In the genomic region with DNA sequence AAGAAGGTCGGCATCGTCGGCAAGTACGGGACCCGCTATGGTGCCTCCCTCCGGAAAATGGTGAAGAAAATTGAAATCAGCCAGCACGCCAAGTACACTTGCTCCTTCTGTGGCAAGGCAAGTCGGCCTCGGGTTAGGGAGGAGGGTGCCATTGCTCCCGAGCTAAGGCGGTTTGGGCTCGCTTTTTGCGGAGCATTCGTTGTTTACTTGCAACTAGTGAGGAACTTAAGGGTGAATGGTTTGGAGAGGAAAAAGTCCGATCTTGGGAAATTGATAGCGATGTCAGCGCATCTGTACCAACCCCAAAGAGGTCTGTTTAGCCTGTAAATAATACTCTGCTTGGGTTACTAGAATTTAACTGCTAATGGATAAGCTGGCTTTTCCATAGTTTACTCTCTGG, we compare ENCODE assay signal across 8 mouse cellular contexts. TPM values are rescaled to one million over a fixed set of nuclear protein-coding genes. Genes with fewer than 3 reads are reported as not detected.
DNase-seq lines count a peak whose midpoint lies in the region; ATAC-seq and TF ChIP-seq lines count a peak whose summit lies in the region.

No protein-coding gene starts in this region.

- peak overlapping the region; percentile 93 for H3K27ac ChIP-seq in lung, embryonic 16.5 days (ENCODE audit: low read length)
- no peak overlapping the region; the same call in 1 of the 2 replicates for H3K27ac ChIP-seq in cortical plate, adult 2 months (ENCODE audit: insufficient read depth, low read length)
- peak overlapping the region; percentile 76 for H3K27ac ChIP-seq in hindbrain, embryonic 11.5 days (ENCODE audit: low read depth, low read length)

- peak overlapping the region; percentile 66 for H3K4me2 ChIP-seq in lung, embryonic 16.5 days (ENCODE audit: low read depth, low read length)
- H3K4me2 ChIP-seq in hindbrain, embryonic 11.5 days (replicated peaks; ENCODE audit: low read depth, low read length): peak overlapping the region; percentile 71

- WGBS in lung, embryonic 16.5 days: under 1% methylated on average over 17 of the region's 17 CpGs
- WGBS in hindbrain, embryonic 11.5 days: under 1% methylated on average over 17 of the region's 17 CpGs

- H3K9ac ChIP-seq in lung, embryonic 16.5 days (ENCODE audit: low read length): peak overlapping the region; percentile 93
- peak overlapping the region; percentile 91 for H3K9ac ChIP-seq in hindbrain, embryonic 11.5 days (ENCODE audit: low read depth, low read length)

- H3K27me3 ChIP-seq in lung, embryonic 16.5 days (ENCODE audit: control insufficient read depth, insufficient read depth, low read depth, low read length): no peaks in the 10 kb centered on the region
- H3K27me3 ChIP-seq in hindbrain, embryonic 11.5 days (ENCODE audit: control insufficient read depth, insufficient read depth, low read length): no peaks in the 10 kb centered on the region

- no peak for TF ChIP-seq POLR2A in cortical plate, adult 2 months (IDR thresholded peaks at IDR 0.05; ENCODE audit: extremely low read depth, insufficient read depth, low read length)

- H3K4me1 ChIP-seq in lung, embryonic 16.5 days (replicated peaks; ENCODE audit: control insufficient read depth, insufficient read depth, low read length): peaks cover 12% of the 10 kb centered on the region
- H3K4me1 ChIP-seq in cortical plate, adult 2 months (ENCODE audit: control insufficient read depth, insufficient read depth, low read length): peaks cover 3% of the 10 kb centered on the region
- H3K4me1 ChIP-seq in hindbrain, embryonic 11.5 days (replicated peaks; ENCODE audit: control insufficient read depth, insufficient read depth, low read length): no peaks in the 10 kb centered on the region; the same call in 1 of the 2 replicates

- H3K9me3 ChIP-seq in lung, embryonic 16.5 days (ENCODE audit: control insufficient read depth, low read length): no peaks in the 10 kb centered on the region
- no peaks in the 10 kb centered on the region for H3K9me3 ChIP-seq in hindbrain, embryonic 11.5 days (ENCODE audit: control insufficient read depth, low read length)

- peak overlapping the region; percentile 80 for H3K4me3 ChIP-seq in lung, embryonic 16.5 days (ENCODE audit: low read length)
- H3K4me3 ChIP-seq in cortical plate, adult 2 months (ENCODE audit: insufficient read depth, low read length): peak overlapping the region; percentile 93
- H3K4me3 ChIP-seq in hindbrain, embryonic 11.5 days (ENCODE audit: low read depth, low read length): peak overlapping the region; percentile 80

- ATAC-seq in lung, embryonic 16.5 days (ENCODE audit: low read depth): no peak
- ATAC-seq in hindbrain, embryonic 11.5 days (ENCODE audit: low FRiP score): no peak
- 0 out of 2 replicates have a peak, but pooled peaks have one; percentile 6 for ATAC-seq in megakaryocyte, adult 5-6 weeks (ENCODE audit: poor library complexity, severe bottlenecking)
- no peak for ATAC-seq in granulocyte monocyte progenitor cell, adult 5-6 weeks (replicated peaks; ENCODE audit: poor library complexity, severe bottlenecking)

- TF ChIP-seq CTCF in cortical plate, adult 2 months (IDR thresholded peaks at IDR 0.05; ENCODE audit: extremely low read depth, insufficient read depth, low read length): no peak

- DNase-seq in lung, postnatal 4 days: no peak
- DNase-seq in hindbrain, embryonic 11.5 days (ENCODE audit: low spot score): no peak
- no peak for DNase-seq in urinary bladder, postnatal 25 days (ENCODE audit: low spot score)
- DNase-seq in frontal cortex, postnatal 10 days (ENCODE audit: low spot score in 2 of 2): no peak

- peaks cover 13% of the 10 kb centered on the region; the same call in 1 of the 2 replicates for H3K36me3 ChIP-seq in lung, embryonic 16.5 days (ENCODE audit: control insufficient read depth, insufficient read depth, low read length)
- H3K36me3 ChIP-seq in hindbrain, embryonic 11.5 days (ENCODE audit: control insufficient read depth, insufficient read depth, low read length): peaks cover 6% of the 10 kb centered on the region; the same call in 1 of the 2 replicates

RNA-seq across cellular contexts. Expression of a gene that starts 0.6 kb away (rescaled TPM):
- polyA plus RNA-seq in lung, embryonic 16.5 days (2015; fragmentation: Nextera tagmentation; extraction: Ambion mirVana): 1,850 and 1,937 TPM in 2 replicates
- 789 and 839 TPM in 2 replicates for polyA plus RNA-seq in cortical plate, adult 2 months (2012; rRNA removed)
- 1,424 and 1,478 TPM in 2 replicates for polyA plus RNA-seq in hindbrain, embryonic 11.5 days (2014; fragmentation: Nextera tagmentation; extraction: Ambion mirVana)
- total RNA-seq in megakaryocyte, adult 5-6 weeks (2015): 1,007 and 1,017 TPM in 2 replicates
- total RNA-seq in megakaryocyte, adult 5-6 weeks (2017): 343 and 384 TPM in 2 replicates
- total RNA-seq in granulocyte monocyte progenitor cell, adult 5-6 weeks (2014; fragmentation: Nextera tagmentation): 2,326 and 2,389 TPM in 2 replicates
- total RNA-seq in granulocyte monocyte progenitor cell, adult 5-6 weeks (2017): 479 and 580 TPM in 2 replicates

RNA-seq across cellular contexts. Expression of a gene that starts 11.3 kb away (rescaled TPM):
- not detected in 2 replicates for polyA plus RNA-seq in lung, embryonic 16.5 days (2015; fragmentation: Nextera tagmentation; extraction: Ambion mirVana)
- not detected in 2 replicates for polyA plus RNA-seq in cortical plate, adult 2 months (2012; rRNA removed)
- polyA plus RNA-seq in hindbrain, embryonic 11.5 days (2014; fragmentation: Nextera tagmentation; extraction: Ambion mirVana): 0.05 TPM in 1 of 2 replicates, not detected in the other
- not detected in 2 replicates for total RNA-seq in megakaryocyte, adult 5-6 weeks (2015)
- not detected in 2 replicates for total RNA-seq in megakaryocyte, adult 5-6 weeks (2017)
- not detected in 2 replicates for total RNA-seq in granulocyte monocyte progenitor cell, adult 5-6 weeks (2014; fragmentation: Nextera tagmentation)
- total RNA-seq in granulocyte monocyte progenitor cell, adult 5-6 weeks (2017): not detected in 2 replicates
